Mouse (Mus musculus) forebrain, embryonic 11.5 days (tissue): ENCODE measurements at regions not wholly inside any gene's neighbourhood (a gene's known extent, or its start where the extent isn't known, plus 50 kb on each side); places are given as distances from the start of the nearest gene placed in this dataset.
"Not testable (repeated sequence)": the region's sequence is repeated elsewhere in the genome, so short reads cannot be mapped to it uniquely, and the experiment has no call there.

ENCODE experiments used
- ATAC-seq: fragments of 200-750 bp; cut with Nextera tagmentation; replicated peaks from 2 replicates; pipeline ENCODE4 v1.8.0; 2017; ENCODE audit warnings: moderate TSS enrichment; ENCODE audit not compliant: low FRiP score
- DNase-seq: peaks from one replicate; pipeline ENCODE4 v3.0.0-alpha.2; 2017; ENCODE audit warnings: low spot score
- H3K27ac ChIP-seq: fragments of 300-500 bp; sonication (generic); 2 replicates; pipeline ENCODE4 v1.5.1; 2014; ENCODE audit warnings: low read depth, low read length
- H3K27me3 ChIP-seq: fragments of 300-500 bp; sonication (generic); 2 replicates; pipeline ENCODE4 v1.6.1; 2014; ENCODE audit warnings: mild to moderate bottlenecking, low read length, mixed read lengths; ENCODE audit not compliant: control insufficient read depth, insufficient read depth
- H3K36me3 ChIP-seq: fragments of 300-500 bp; sonication (generic); 2 replicates; pipeline ENCODE4 v1.6.1; 2014; ENCODE audit warnings: mild to moderate bottlenecking, low read length, moderate library complexity, mixed read lengths; ENCODE audit not compliant: control insufficient read depth, insufficient read depth
- H3K4me1 ChIP-seq: fragments of 300-500 bp; sonication (generic); replicated peaks from 2 replicates; pipeline ENCODE4 v1.6.1; 2014; ENCODE audit warnings: low read length, mixed read lengths; ENCODE audit not compliant: control insufficient read depth, insufficient read depth
- H3K4me2 ChIP-seq: fragments of 300-500 bp; sonication (generic); 2 replicates; pipeline ENCODE4 v1.6.1; 2014; ENCODE audit warnings: low read depth, mild to moderate bottlenecking, low read length, moderate library complexity, mixed read lengths; ENCODE audit not compliant: severe bottlenecking
- H3K4me3 ChIP-seq: fragments of 300-500 bp; sonication (generic); 2 replicates; pipeline ENCODE4 v1.5.1; 2014; ENCODE audit warnings: low read depth, low read length
- H3K9ac ChIP-seq: fragments of 300-500 bp; sonication (generic); 2 replicates; pipeline ENCODE4 v1.6.1; 2014; ENCODE audit warnings: low read length
- H3K9me3 ChIP-seq: fragments of 300-500 bp; sonication (generic); 2 replicates; pipeline ENCODE4 v1.6.1; 2016; ENCODE audit warnings: low read length, mixed read lengths; ENCODE audit not compliant: control insufficient read depth
- whole genome bisulfite sequencing: fragments of 180-500 bp; shearing (Covaris S2); extraction: QIAGEN DNeasy Blood & Tissue Kit; methylation state at CpG from one replicate; pipeline ENCODE4 v1.1.7; 2014; 5-methylcytosine and 5-hydroxymethylcytosine counted together

DNA sequence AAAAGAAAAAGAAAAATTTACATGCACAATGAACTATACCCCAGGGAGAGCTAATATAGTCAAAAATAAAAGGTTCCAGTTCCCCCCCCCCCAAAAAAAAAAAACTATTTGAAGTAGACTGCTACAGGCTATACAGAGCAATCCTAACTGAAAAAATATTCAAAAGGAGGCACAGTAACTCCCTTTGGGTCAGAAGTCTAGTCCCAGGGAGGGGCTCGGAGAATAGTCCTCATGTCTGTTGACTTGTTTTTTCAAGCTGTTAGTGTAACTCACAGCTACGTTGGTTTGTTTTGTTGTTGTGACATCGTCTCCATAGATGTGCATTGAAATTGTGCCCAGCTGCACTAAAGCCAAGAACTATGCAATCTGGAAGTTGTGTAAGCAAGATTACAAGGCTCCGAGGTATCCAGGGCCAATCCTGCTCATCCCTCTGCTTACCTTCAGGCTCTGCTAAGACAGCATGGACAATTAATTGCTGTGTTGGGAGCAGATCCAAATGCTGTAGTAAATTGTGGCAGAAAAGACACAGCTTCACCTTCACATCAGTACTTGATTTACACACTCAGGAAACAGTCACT, 137.2 kb upstream of the Pnpt1 start:
- Histone ChIP-seq H3K27me3 (no peaks in the 10 kb centered on the region), H3K9me3 (no peaks in the 10 kb centered on the region), H3K36me3 (no peaks in the 10 kb centered on the region), H3K27ac (no peak overlapping the region), H3K9ac (no peak overlapping the region), H3K4me1 (no peaks in the 10 kb centered on the region), H3K4me2 (no peak overlapping the region), H3K4me3 (no peak overlapping the region)
- WGBS, result 83% methylated on average over 4 of the region's 4 CpGs
- DNase-seq (no peak), ATAC-seq (no peak)

DNA sequence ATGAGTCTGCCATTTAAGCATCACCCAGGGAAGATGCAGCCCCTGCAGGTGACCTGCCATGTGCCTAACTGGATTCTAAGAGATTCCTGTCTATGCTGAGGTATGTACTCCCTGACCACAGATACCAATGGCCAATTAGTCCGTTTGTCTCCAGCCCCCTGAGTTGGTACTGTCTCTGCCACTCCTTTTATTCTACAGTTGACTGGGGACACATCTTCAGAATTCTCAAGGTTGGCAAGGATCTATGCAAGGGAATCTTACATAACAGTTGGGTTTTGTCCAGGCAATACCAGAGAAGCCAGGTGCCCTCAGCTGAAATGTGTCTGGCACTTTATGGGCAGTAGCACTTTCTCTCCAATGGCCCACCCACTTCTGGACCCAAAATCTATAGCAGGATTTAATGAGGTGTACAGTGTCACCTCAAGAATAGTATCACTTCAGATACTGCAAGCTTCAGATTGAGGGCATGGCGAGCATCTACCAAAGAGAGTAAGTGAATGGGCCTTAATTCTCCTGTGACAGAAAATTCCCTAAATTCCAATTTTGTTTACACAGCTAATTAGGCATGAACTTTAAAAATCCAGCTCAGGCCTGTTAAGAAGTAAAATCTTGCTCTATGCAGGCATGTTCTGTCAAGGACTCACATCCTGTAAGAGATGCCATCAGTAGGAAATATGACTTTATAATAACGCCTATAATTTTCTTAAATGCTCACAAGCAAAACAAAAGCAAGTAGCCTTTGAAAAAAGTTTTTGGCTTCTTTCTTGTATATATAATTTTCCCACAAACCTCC, 132.0 kb upstream of the Pnpt1 start:
- no peak overlapping the region for H3K9ac ChIP-seq
- DNase-seq (no peak), ATAC-seq (no peak)
- no peak overlapping the region for H3K4me3 ChIP-seq
- no peaks in the 10 kb centered on the region for H3K9me3 ChIP-seq
- no peak overlapping the region for H3K4me2 ChIP-seq
- H3K27ac ChIP-seq, result no peak overlapping the region
- H3K27me3 ChIP-seq, result no peaks in the 10 kb centered on the region
- no peaks in the 10 kb centered on the region for H3K36me3 ChIP-seq
- H3K4me1 ChIP-seq, result no peaks in the 10 kb centered on the region
- WGBS, result 70% methylated on average over 3 of the region's 3 CpGs

DNA sequence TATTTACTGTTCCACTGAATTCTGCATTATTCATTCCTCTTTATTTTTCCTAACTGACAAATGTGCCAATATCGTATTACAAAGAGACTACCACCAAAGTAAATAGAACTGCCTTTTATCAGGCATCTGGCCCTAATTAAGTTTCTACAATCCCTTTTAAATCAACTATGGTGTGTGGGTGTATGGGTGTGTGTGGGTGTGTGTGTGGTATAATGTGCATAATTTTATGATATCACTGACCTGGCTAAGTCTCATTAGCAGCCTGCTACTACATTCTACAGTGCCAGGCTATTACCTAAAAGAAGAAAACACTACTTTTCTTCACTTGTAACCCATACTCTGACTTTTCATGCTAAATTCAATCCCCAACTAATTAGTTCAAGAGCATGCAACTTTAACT, 131.3 kb upstream of the Pnpt1 start:
- Histone ChIP-seq H3K4me1 (no peaks in the 10 kb centered on the region), H3K4me3 (no peak overlapping the region), H3K36me3 (no peaks in the 10 kb centered on the region), H3K27me3 (no peaks in the 10 kb centered on the region), H3K9ac (no peak overlapping the region), H3K27ac (no peak overlapping the region), H3K4me2 (no peak overlapping the region), H3K9me3 (no peaks in the 10 kb centered on the region)
- ATAC-seq, result no peak
- 54% methylated on average over 1 of the region's 1 CpGs for whole genome bisulfite sequencing
- no peak for DNase-seq

DNA sequence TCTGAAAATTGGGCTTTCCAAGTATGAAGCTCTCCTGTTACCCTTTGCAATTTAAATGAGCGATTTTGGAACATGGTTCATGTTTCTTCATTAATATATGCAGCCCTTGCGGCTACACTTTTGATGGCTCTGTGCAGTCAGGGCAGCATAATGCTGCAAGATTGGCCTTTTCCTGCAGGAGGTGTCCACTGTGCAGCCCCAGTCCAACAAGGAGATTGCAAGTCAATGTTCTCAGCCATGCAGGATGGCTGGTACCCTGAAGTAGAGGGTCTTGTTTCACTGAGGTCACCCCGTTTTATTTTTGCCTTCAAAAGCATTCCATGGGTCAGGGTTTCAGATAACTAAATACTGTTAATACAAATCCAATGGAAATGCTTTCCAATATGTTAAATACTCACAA, 130.9 kb upstream of the Pnpt1 start:
- no peaks in the 10 kb centered on the region for H3K9me3 ChIP-seq
- H3K4me1 ChIP-seq, result no peaks in the 10 kb centered on the region
- no peaks in the 10 kb centered on the region for H3K27me3 ChIP-seq
- 0 out of 2 replicates have a peak, but pooled peaks have one; percentile 36 for ATAC-seq
- no peak overlapping the region for H3K4me2 ChIP-seq
- WGBS, result 81% methylated on average over 3 of the region's 3 CpGs
- H3K36me3 ChIP-seq, result no peaks in the 10 kb centered on the region
- H3K4me3 ChIP-seq, result no peak overlapping the region
- DNase-seq, result no peak
- H3K9ac ChIP-seq, result no peak overlapping the region
- H3K27ac ChIP-seq, result no peak overlapping the region

DNA sequence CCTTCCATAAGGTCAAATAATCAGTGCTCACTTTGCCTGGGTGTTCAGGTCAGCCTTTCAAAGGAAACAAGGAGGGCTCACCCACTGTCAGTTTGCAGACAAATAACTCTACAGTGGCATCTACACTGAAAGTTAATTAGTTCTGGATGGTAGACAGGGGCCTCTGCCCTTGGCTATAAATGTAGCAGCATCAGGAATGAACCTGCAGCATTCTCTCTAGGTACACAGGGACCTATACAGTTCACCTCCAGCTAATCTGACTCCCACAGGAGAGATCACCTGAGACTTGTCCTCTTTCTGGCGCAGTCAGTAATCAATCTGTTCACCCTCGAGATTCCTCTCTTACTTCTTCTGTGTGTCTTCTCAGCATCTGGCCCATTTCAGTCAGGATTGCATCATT, 130.3 kb upstream of the Pnpt1 start:
- Histone ChIP-seq H3K36me3 (no peaks in the 10 kb centered on the region), H3K27ac (no peak overlapping the region), H3K9me3 (no peaks in the 10 kb centered on the region), H3K4me3 (no peak overlapping the region), H3K4me1 (no peaks in the 10 kb centered on the region), H3K9ac (no peak overlapping the region), H3K27me3 (no peaks in the 10 kb centered on the region), H3K4me2 (no peak overlapping the region)
- ATAC-seq (no peak), DNase-seq (no peak)
- WGBS, result 75% methylated on average over 2 of the region's 2 CpGs

DNA sequence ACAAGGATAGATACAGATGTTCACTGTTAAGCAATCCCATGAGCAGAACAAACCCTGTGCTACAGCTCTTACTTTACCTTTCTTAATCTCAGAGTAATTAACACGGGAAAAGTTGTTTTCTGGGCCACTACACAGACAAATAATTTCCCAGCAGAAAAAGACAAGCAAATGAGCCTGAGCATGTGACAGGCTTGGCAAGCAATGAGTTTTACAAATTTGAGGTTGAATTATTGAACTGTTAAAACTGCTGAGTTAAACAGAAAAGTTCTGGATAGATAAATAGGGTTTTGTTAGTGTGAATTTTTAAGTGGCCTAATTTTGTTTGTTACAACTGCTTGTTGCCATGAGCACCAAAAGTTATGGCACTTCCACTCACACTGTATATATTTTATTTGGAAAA, 113.1 kb upstream of the Pnpt1 start:
- Histone ChIP-seq H3K27me3 (no peaks in the 10 kb centered on the region), H3K9ac (no peak overlapping the region), H3K4me1 (no peaks in the 10 kb centered on the region), H3K27ac (no peak overlapping the region), H3K4me2 (no peak overlapping the region), H3K9me3 (no peaks in the 10 kb centered on the region), H3K36me3 (no peaks in the 10 kb centered on the region), H3K4me3 (no peak overlapping the region)
- ATAC-seq (no peak), DNase-seq (no peak)
- 45% methylated on average over 1 of the region's 1 CpGs for WGBS

DNA sequence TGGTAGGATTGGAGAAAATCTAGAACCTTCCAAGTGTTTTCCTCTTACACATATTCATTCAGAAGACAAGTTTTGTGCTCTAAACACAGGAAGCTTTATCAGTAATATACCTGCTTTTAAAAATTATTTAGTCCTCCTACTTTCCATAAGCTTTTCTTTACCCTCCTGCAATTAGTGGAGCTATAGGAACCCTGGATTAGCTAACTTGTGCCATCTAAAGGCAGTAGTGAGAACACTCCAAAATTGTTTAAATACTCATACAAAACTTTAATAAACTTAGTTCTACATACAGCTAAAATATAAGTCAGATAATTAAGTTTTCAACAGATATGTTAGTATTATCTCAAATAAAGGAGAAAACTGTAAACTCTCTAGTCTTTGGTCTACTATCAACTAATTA, 89.7 kb upstream of the Pnpt1 start:
- Histone ChIP-seq H3K4me3 (no peak overlapping the region), H3K27me3 (no peaks in the 10 kb centered on the region), H3K36me3 (no peaks in the 10 kb centered on the region), H3K9me3 (no peaks in the 10 kb centered on the region), H3K9ac (no peak overlapping the region), H3K4me2 (no peak overlapping the region), H3K27ac (no peak overlapping the region), H3K4me1 (no peaks in the 10 kb centered on the region)
- ATAC-seq, result no peak
- DNase-seq, result no peak

DNA sequence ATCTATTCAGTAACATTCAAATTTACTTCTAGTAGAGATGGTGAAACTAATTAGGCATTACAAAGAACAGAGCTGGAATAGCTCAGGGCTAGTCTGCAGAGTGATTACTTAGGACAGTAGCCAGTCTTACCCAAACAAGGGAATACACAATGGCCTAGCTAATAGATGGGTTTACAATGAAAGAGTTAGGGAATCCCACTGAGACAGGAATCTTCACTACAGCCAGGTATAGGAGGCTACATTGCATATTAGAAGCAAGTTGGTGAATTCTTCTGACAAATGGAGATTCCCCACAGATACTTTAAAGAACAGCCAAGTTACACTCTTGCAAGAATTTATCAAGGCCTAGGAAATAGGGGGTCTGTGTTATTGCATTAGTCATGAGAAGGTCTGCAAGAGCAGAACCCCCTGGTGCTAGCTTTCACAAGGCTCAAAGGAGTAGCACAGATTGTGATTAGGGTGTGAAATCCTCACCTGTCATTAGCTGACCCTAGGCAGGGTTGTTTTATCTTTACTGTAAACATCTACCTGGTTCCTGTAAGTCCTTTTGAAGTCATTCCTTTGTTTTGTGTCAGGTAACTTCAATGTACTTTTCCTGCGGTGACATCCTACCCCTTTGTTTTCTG, 82.4 kb upstream of the Pnpt1 start:
- H3K27ac ChIP-seq, ATAC-seq: not testable (repeated sequence)

DNA sequence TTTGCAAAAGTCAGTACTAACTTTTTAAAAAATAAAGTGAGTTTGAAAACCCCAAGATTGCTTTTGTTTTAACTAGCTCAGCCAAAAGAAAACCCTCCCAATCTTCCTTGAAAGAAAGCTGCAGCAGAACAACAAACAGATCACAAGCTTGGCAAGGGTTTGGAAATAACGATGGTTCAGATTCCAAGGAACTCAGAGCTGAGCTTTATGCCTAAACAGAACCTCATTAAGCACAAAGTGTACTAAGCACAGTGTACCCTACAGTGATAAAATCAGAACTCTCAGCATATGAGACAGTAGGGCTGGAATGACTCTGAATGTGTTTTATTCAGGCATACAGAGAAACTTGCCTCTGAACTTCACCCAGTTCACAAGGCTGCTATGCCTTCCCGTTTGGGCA, 77.9 kb upstream of the Pnpt1 start:
- H3K27me3 ChIP-seq, result no peaks in the 10 kb centered on the region
- H3K9me3 ChIP-seq, result no peaks in the 10 kb centered on the region
- H3K9ac ChIP-seq, result no peak overlapping the region
- no peak for ATAC-seq
- H3K27ac ChIP-seq, result no peak overlapping the region
- no peak for DNase-seq
- H3K4me2 ChIP-seq, result no peak overlapping the region
- no peaks in the 10 kb centered on the region for H3K4me1 ChIP-seq
- no peak overlapping the region for H3K4me3 ChIP-seq
- H3K36me3 ChIP-seq, result no peaks in the 10 kb centered on the region
- WGBS, result 49% methylated on average over 2 of the region's 2 CpGs

More for the DNA sequence above, 82.4 kb upstream of the Pnpt1 start:
- not testable (repeated sequence) for H3K27me3 ChIP-seq, H3K9me3 ChIP-seq, H3K4me3 ChIP-seq, H3K9ac ChIP-seq, H3K36me3 ChIP-seq, H3K4me2 ChIP-seq, DNase-seq, H3K4me1 ChIP-seq
- WGBS, result 21% methylated on average over 1 of the region's 1 CpGs
